Comparison of ENCODE assay signal across 8 mouse cellular contexts in genomic region chr10:93070121-93070898, GRCm38 (mm10). TPM values are rescaled to one million over a fixed set of nuclear protein-coding genes. Genes with fewer than 3 reads are reported as not detected.
A peak's percentile ranks its signal among the peaks of the same experiment; 100 is the strongest.
DNase-seq lines count a peak whose midpoint lies in the region; ATAC-seq lines count a peak whose summit lies in the region.

No protein-coding gene starts in this region.

- peak; percentile 57 for DNase-seq in retina, postnatal 1 day
- no peak for DNase-seq in retina, embryonic 14.5 days (ENCODE audit: low spot score)
- peak; percentile 45 for DNase-seq in adipocyte (ENCODE audit: low spot score)
- peak; percentile 98 for DNase-seq in induced T-regulatory cell, adult 2 months (ENCODE audit: low read depth)
- peak; percentile 51 for DNase-seq in spleen, adult 12 weeks (ENCODE audit: low spot score)

- WGBS in liver, embryonic 16.5 days (ENCODE audit: insufficient replicate concordance): 16% methylated on average over 9 of the region's 9 CpGs
- 81% methylated on average over 9 of the region's 9 CpGs for WGBS in midbrain, embryonic 15.5 days

- peak overlapping the region; percentile 59 for H3K4me2 ChIP-seq in liver, embryonic 16.5 days (ENCODE audit: low read depth, low read length)
- H3K4me2 ChIP-seq in midbrain, embryonic 15.5 days: no peak overlapping the region

- H3K9ac ChIP-seq in liver, embryonic 16.5 days (ENCODE audit: low read depth, low read length): peak overlapping the region; percentile 51
- H3K9ac ChIP-seq in midbrain, embryonic 15.5 days: no peak overlapping the region

- peak overlapping the region; percentile 26 for H3K4me3 ChIP-seq in liver, embryonic 16.5 days (ENCODE audit: low read depth, low read length)
- no peak overlapping the region for H3K4me3 ChIP-seq in midbrain, embryonic 15.5 days

- no peaks in the 10 kb centered on the region for H3K27me3 ChIP-seq in liver, embryonic 16.5 days (ENCODE audit: control insufficient read depth, insufficient read depth, low read depth, low read length)
- H3K27me3 ChIP-seq in midbrain, embryonic 15.5 days (replicated peaks): no peaks in the 10 kb centered on the region

- peak overlapping the region; percentile 76 for H3K27ac ChIP-seq in liver, embryonic 16.5 days (ENCODE audit: low read length)
- H3K27ac ChIP-seq in midbrain, embryonic 15.5 days: no peak overlapping the region

- H3K9me3 ChIP-seq in liver, embryonic 16.5 days (replicated peaks; ENCODE audit: control insufficient read depth, low read length): no peaks in the 10 kb centered on the region
- H3K9me3 ChIP-seq in midbrain, embryonic 15.5 days: no peaks in the 10 kb centered on the region

- H3K36me3 ChIP-seq in liver, embryonic 16.5 days (ENCODE audit: control insufficient read depth, insufficient read depth): no peaks in the 10 kb centered on the region
- H3K36me3 ChIP-seq in midbrain, embryonic 15.5 days (replicated peaks): no peaks in the 10 kb centered on the region

- peak; percentile 74 for ATAC-seq in erythroid progenitor cell, adult 5-6 weeks (replicated peaks; ENCODE audit: low FRiP score, poor library complexity, severe bottlenecking)
- ATAC-seq in liver, embryonic 16.5 days (ENCODE audit: low read depth): peak; percentile 60
- no peak for ATAC-seq in midbrain, embryonic 15.5 days (replicated peaks)

- peaks cover 27% of the 10 kb centered on the region for H3K4me1 ChIP-seq in liver, embryonic 16.5 days (ENCODE audit: control insufficient read depth, low read depth, low read length)
- no peaks in the 10 kb centered on the region for H3K4me1 ChIP-seq in midbrain, embryonic 15.5 days

RNA-seq across cellular contexts. Expression of gene Cfap54, which starts 11.1 kb away (rescaled TPM):
- total RNA-seq in erythroid progenitor cell, adult 5-6 weeks (2015; ENCODE audit: low replicate concordance): 2.2 TPM in 1 of 2 replicates, not detected in the other
- 3.6 TPM in 1 of 2 replicates, not detected in the other for total RNA-seq in erythroid progenitor cell, adult 5-6 weeks (2017; ENCODE audit: low replicate concordance)
- polyA plus RNA-seq in liver, embryonic 16.5 days (2015; fragmentation: Nextera tagmentation; extraction: Ambion mirVana): 0.07 TPM in 1 of 2 replicates, not detected in the other
- polyA plus RNA-seq in midbrain, embryonic 15.5 days (2015; fragmentation: Nextera tagmentation; extraction: Ambion mirVana): 3.0 and 4.0 TPM in 2 replicates
